10 mouse cellular contexts compared by ENCODE assay signal in genomic region chr16:62826156-62827001, GRCm38 (mm10). TPM values are rescaled to one million over a fixed set of nuclear protein-coding genes. Genes with fewer than 3 reads are reported as not detected.
DNase-seq lines count a peak whose midpoint lies in the region; ATAC-seq and TF ChIP-seq lines count a peak whose summit lies in the region.
"Had no signal": no experiment of that assay in that cellular context is flagged by ENCODE, and none has a peak within 500 bp of the region (broad histone marks: within the 10 kb centered on the region; RNA-seq: fewer than 3 reads in every experiment).

No protein-coding gene starts in this region.

- peak; percentile 86 for ATAC-seq in activated CD4-positive, CD25-positive, alpha-beta regulatory T cell, adult 4 months
- ATAC-seq in hindbrain, postnatal 0 days = peak; percentile 40
- peak; percentile 91 for ATAC-seq in neutrophil, adult 5-6 weeks (ENCODE audit: extremely low read depth, insufficient number of reproducible peaks, low FRiP score, poor library complexity, severe bottlenecking)

- peak; percentile 81 for TF ChIP-seq CTCF in hindbrain, postnatal 0 days (IDR thresholded peaks at IDR 0.05; ENCODE audit: low read depth)

- WGBS in hindbrain, postnatal 0 days = 75% methylated on average over 12 of the region's 12 CpGs

- no peaks in the 10 kb centered on the region for H3K9me3 ChIP-seq in hindbrain, postnatal 0 days (ENCODE audit: low read length)

- H3K4me1 ChIP-seq in hindbrain, postnatal 0 days (ENCODE audit: insufficient read depth, low read length) = no peaks in the 10 kb centered on the region

- H3K4me2 ChIP-seq in hindbrain, postnatal 0 days (ENCODE audit: low read depth, low read length) = no peak overlapping the region

- H3K4me3 ChIP-seq in hindbrain, postnatal 0 days (ENCODE audit: low read length) = no peak overlapping the region

- intact Hi-C loops in left cerebral cortex, postnatal 14 days (cut with DNase I) = no loop called here

- H3K36me3 ChIP-seq in hindbrain, postnatal 0 days (ENCODE audit: insufficient read depth, low read length) = no peaks in the 10 kb centered on the region

- DNase-seq in adrenal gland, postnatal 14 days = peak; percentile 9
- DNase-seq in adrenal gland, adult 2 months = no peak
- DNase-seq in left cerebral cortex, postnatal 14 days (ENCODE audit: low spot score in 2 of 2) = peak; percentile 36 to 38
- no peak for DNase-seq in left cerebral cortex, adult 9 months (ENCODE audit: low spot score in 2 of 2)
- DNase-seq in hindbrain, postnatal 0 days (ENCODE audit: low spot score) = peak; percentile 85
- DNase-seq in thymus, postnatal 25 days = no peak

- no peak overlapping the region for H3K9ac ChIP-seq in hindbrain, postnatal 0 days (replicated peaks; ENCODE audit: low read length)

- no peak overlapping the region for H3K27ac ChIP-seq in hindbrain, postnatal 0 days

- H3K27me3 ChIP-seq in hindbrain, postnatal 0 days (ENCODE audit: insufficient read depth, low read length) = no peaks in the 10 kb centered on the region

RNA-seq across cellular contexts. Expression of gene Stx19, which starts 11.9 kb away (rescaled TPM):
- not detected in 2 replicates for total RNA-seq in adrenal gland, postnatal 14 days (2021)
- total RNA-seq in adrenal gland, adult 2 months (2021) = not detected
- polyA plus RNA-seq in adrenal gland, adult 2 months (2012; rRNA removed) = not detected in 2 replicates
- not detected for total RNA-seq in left cerebral cortex, postnatal 14 days (2021)
- polyA plus RNA-seq in activated CD4-positive, CD25-positive, alpha-beta regulatory T cell, adult 4 months (2017; shearing (Covaris generic)) = 1 to 10 TPM in 1 of 2 experiments, under 1 TPM in 1; 0.65 to 1.0 TPM
- total RNA-seq in hindbrain, postnatal 0 days (2014; rRNA removed) = not detected in 2 replicates
- 0.16 TPM in 2 replicates for polyA plus RNA-seq in hindbrain, postnatal 0 days (2015; fragmentation: Nextera tagmentation; extraction: Ambion mirVana)
- 0.23 and 0.37 TPM in 2 replicates for total RNA-seq in neutrophil, adult 5-6 weeks (2017)
- total RNA-seq: heart, postnatal 14 days had no signal
- polyA plus RNA-seq: spleen, adult 2 months had no signal

RNA-seq across cellular contexts. Expression of gene Arl13b, which starts 20.5 kb away (rescaled TPM):
- 11.9 and 13.4 TPM in 2 replicates for total RNA-seq in adrenal gland, postnatal 14 days (2021)
- total RNA-seq in adrenal gland, adult 2 months (2021) = 10 to 100 TPM; 10.1 to 11.3 TPM
- polyA plus RNA-seq in adrenal gland, adult 2 months (2012; rRNA removed) = 3.6 and 5.6 TPM in 2 replicates
- total RNA-seq in left cerebral cortex, postnatal 14 days (2021) = 1 to 10 TPM; 6.6 to 9.8 TPM
- 1 to 10 TPM; 5.3 to 5.8 TPM for polyA plus RNA-seq in activated CD4-positive, CD25-positive, alpha-beta regulatory T cell, adult 4 months (2017; shearing (Covaris generic))
- 7.0 and 11.2 TPM in 2 replicates for total RNA-seq in hindbrain, postnatal 0 days (2014; rRNA removed)
- 12.3 TPM in 2 replicates for polyA plus RNA-seq in hindbrain, postnatal 0 days (2015; fragmentation: Nextera tagmentation; extraction: Ambion mirVana)
- total RNA-seq in neutrophil, adult 5-6 weeks (2017) = 27.9 and 36.1 TPM in 2 replicates

RNA-seq across cellular contexts. Expression of gene Pros1, which starts 27.7 kb away (rescaled TPM):
- total RNA-seq in adrenal gland, postnatal 14 days (2021) = 42.1 and 47.9 TPM in 2 replicates
- 10 to 100 TPM; 47.8 to 70.5 TPM for total RNA-seq in adrenal gland, adult 2 months (2021)
- polyA plus RNA-seq in adrenal gland, adult 2 months (2012; rRNA removed) = 6.9 and 8.9 TPM in 2 replicates
- 10 to 100 TPM in 1 of 2 experiments, 1 to 10 TPM in 1; 9.6 to 10.3 TPM for total RNA-seq in left cerebral cortex, postnatal 14 days (2021)
- 1 to 10 TPM; 7.4 to 8.8 TPM for polyA plus RNA-seq in activated CD4-positive, CD25-positive, alpha-beta regulatory T cell, adult 4 months (2017; shearing (Covaris generic))
- total RNA-seq in hindbrain, postnatal 0 days (2014; rRNA removed) = 6.5 and 8.0 TPM in 2 replicates
- polyA plus RNA-seq in hindbrain, postnatal 0 days (2015; fragmentation: Nextera tagmentation; extraction: Ambion mirVana) = 10.6 and 11.8 TPM in 2 replicates
- 5.6 and 7.1 TPM in 2 replicates for total RNA-seq in neutrophil, adult 5-6 weeks (2017)

RNA-seq across cellular contexts. Expression of gene Nsun3, which starts 39.8 kb away (rescaled TPM):
- total RNA-seq in adrenal gland, postnatal 14 days (2021) = 13.9 and 19.0 TPM in 2 replicates
- total RNA-seq in adrenal gland, adult 2 months (2021) = 10 to 100 TPM in 1 of 2 experiments, 1 to 10 TPM in 1; 8.7 to 14.2 TPM
- 3.9 and 4.3 TPM in 2 replicates for polyA plus RNA-seq in adrenal gland, adult 2 months (2012; rRNA removed)
- total RNA-seq in left cerebral cortex, postnatal 14 days (2021) = 10 to 100 TPM; 11.8 to 11.9 TPM
- 10 to 100 TPM; 26.8 to 27.9 TPM for polyA plus RNA-seq in activated CD4-positive, CD25-positive, alpha-beta regulatory T cell, adult 4 months (2017; shearing (Covaris generic))
- 8.9 and 9.9 TPM in 2 replicates for total RNA-seq in hindbrain, postnatal 0 days (2014; rRNA removed)
- polyA plus RNA-seq in hindbrain, postnatal 0 days (2015; fragmentation: Nextera tagmentation; extraction: Ambion mirVana) = 8.6 and 8.7 TPM in 2 replicates
- total RNA-seq in neutrophil, adult 5-6 weeks (2017) = 29.7 and 29.8 TPM in 2 replicates

Comparison
In these comparisons a context has a peak if more than half of its experiments do, and no peak if none do; other contexts are left out.
1. DNase-seq: peak in adrenal gland, postnatal 14 days (single experiment), left cerebral cortex, postnatal 14 days (2 of 2) and hindbrain, postnatal 0 days (single experiment); none in adrenal gland, adult 2 months (single experiment), left cerebral cortex, adult 9 months (0 of 2) and thymus, postnatal 25 days (single experiment).
2. ATAC-seq: peak in every context shown above with its lines; median percentile 91 in neutrophil, adult 5-6 weeks; 86 in activated CD4-positive, CD25-positive, alpha-beta regulatory T cell, adult 4 months; 40 in hindbrain, postnatal 0 days.